Mouse (Mus musculus) naive thymus-derived CD4-positive, alpha-beta T cell, adult 2 months (primary cell): ENCODE results near the gene Cpne7.
A peak's percentile ranks its signal among the peaks of the same experiment; 100 is the strongest.

ENCODE experiments used
- DNase-seq: peaks from one replicate; pipeline ENCODE4 v3.0.0-alpha.2; 2011; ENCODE audit warnings: low read depth

Cpne7 gene

GRCm38 (mm10) chr8:123117127-123117731, at the start of gene Cpne7:
Gene Cpne7 (plus strand): TSS chr8:123117374.
- no peak for DNase-seq

GRCm38 (mm10) chr8:123071176-123071575, 46.0 kb upstream of the Cpne7 start:
- DNase-seq = no peak

GRCm38 (mm10) chr8:123077213-123077612, 40.0 kb upstream of the Cpne7 start:
- no peak for DNase-seq

GRCm38 (mm10) chr8:123082993-123083392, 34.2 kb upstream of the Cpne7 start:
- DNase-seq = no peak

- no peak for DNase-seq
Measured at GRCm38 (mm10) chr8:123083610-123084009, 33.6 kb upstream of the Cpne7 start.

- no peak for DNase-seq
Measured at GRCm38 (mm10) chr8:123087289-123087688, 29.9 kb upstream of the Cpne7 start.

- DNase-seq = no peak
Measured at GRCm38 (mm10) chr8:123097216-123097615, 20.0 kb upstream of the Cpne7 start.

GRCm38 (mm10) chr8:123097786-123098584, 19.2 kb upstream of the Cpne7 start:
- DNase-seq = no peak

- no peak for DNase-seq
Measured at GRCm38 (mm10) chr8:123100288-123100687, 16.9 kb upstream of the Cpne7 start.

- no peak for DNase-seq
Measured at GRCm38 (mm10) chr8:123101244-123101643, 15.9 kb upstream of the Cpne7 start.

GRCm38 (mm10) chr8:123101735-123102685, 15.2 kb upstream of the Cpne7 start, which contains the start of gene Rpl13:
Gene Rpl13 (plus strand): TSS chr8:123102350.
- DNase-seq = peak; percentile 88

- peak; percentile 41 for DNase-seq
Measured at GRCm38 (mm10) chr8:123102855-123103254, 14.3 kb upstream of the Cpne7 start.

GRCm38 (mm10) chr8:123103285-123103684, 13.9 kb upstream of the Cpne7 start:
- peak; percentile 31 for DNase-seq

- no peak for DNase-seq
Measured at GRCm38 (mm10) chr8:123104046-123104767, 13.0 kb upstream of the Cpne7 start.

GRCm38 (mm10) chr8:123105553-123106326, 11.4 kb upstream of the Cpne7 start:
- peak; percentile 84 for DNase-seq

- peak; percentile 58 for DNase-seq
Measured at GRCm38 (mm10) chr8:123106531-123106930, 10.6 kb upstream of the Cpne7 start.

GRCm38 (mm10) chr8:123108010-123108409, 9.2 kb upstream of the Cpne7 start:
- peak; percentile 40 for DNase-seq

GRCm38 (mm10) chr8:123108953-123109352, 8.2 kb upstream of the Cpne7 start:
- no peak for DNase-seq

GRCm38 (mm10) chr8:123110649-123111048, 6.5 kb upstream of the Cpne7 start:
- DNase-seq = peak; percentile 80

GRCm38 (mm10) chr8:123112892-123113291, 4.3 kb upstream of the Cpne7 start:
- DNase-seq = no peak
